Mouse (Mus musculus) C2C12 (cell line): ENCODE data around the gene Pdzd2.

Experiments used
- CEBPB ChIP-seq: IDR thresholded peaks from one replicate; pipeline ENCODE4 v1.6.1; 2011; ENCODE audit warnings: low read depth, mild to moderate bottlenecking, control low read depth, moderate library complexity
- CTCF ChIP-seq: IDR thresholded peaks from one replicate; pipeline ENCODE4 v1.5.1; 2011; ENCODE audit not compliant: control insufficient read depth, insufficient read depth, insufficient read length
- FOSL1 ChIP-seq: IDR thresholded peaks from one replicate; pipeline ENCODE4 v1.8.0; 2011; ENCODE audit warnings: mild to moderate bottlenecking, low read length; ENCODE audit not compliant: poor library complexity, insufficient read depth, severe bottlenecking
- MAX ChIP-seq: IDR thresholded peaks from one replicate; pipeline ENCODE4 v1.6.1; 2011; ENCODE audit warnings: mild to moderate bottlenecking, control low read depth
- MYOD1 ChIP-seq: IDR thresholded peaks from one replicate; pipeline ENCODE4 v1.6.1; 2011; ENCODE audit warnings: low read depth; ENCODE audit not compliant: control insufficient read depth, insufficient read length
- MYOG ChIP-seq: IDR thresholded peaks from one replicate; pipeline ENCODE4 v1.6.1; 2011; ENCODE audit not compliant: control insufficient read depth, insufficient read length; ENCODE audit errors: extremely low read depth
- USF1 ChIP-seq: IDR thresholded peaks from one replicate; pipeline ENCODE4 v1.6.1; 2011; ENCODE audit warnings: low read depth, mild to moderate bottlenecking, control low read depth, moderate library complexity

GRCm38 (mm10) chr15:12373918-12374317, 365.8 kb downstream of the Pdzd2 start:
- TF ChIP-seq CTCF (no peak), MYOG (no peak), MYOD1 (no peak), CEBPB (no peak), MAX (no peak), FOSL1 (no peak), USF1 (no peak)
